Mouse (Mus musculus): ENCODE data around the gene Rpl36. TPM values are rescaled to one million over a fixed set of nuclear protein-coding genes. Genes with fewer than 3 reads are reported as not detected.

Gene Rpl36
- 845 and 964 TPM in 2 replicates for total RNA-seq (2021)
- long read RNA-seq, experiment 1, transcript Rpl36-201 (4 exons, 383 nt): major isoform, 244 of 281 reads
- long read RNA-seq, experiment 1, partial matches to known transcripts: 34 of 281 reads
- long read RNA-seq, experiment 1, other reads (novel, unspliced or antisense): 3 of 281 reads
- long read RNA-seq, experiment 2, transcript Rpl36-201 (4 exons, 383 nt): major isoform, 262 of 295 reads
- long read RNA-seq, experiment 2, partial matches to known transcripts: 28 of 295 reads
- long read RNA-seq, experiment 2, other reads (novel, unspliced or antisense): 5 of 295 reads

GRCm38 (mm10) chr17:56613236-56613844 is at the start of gene Rpl36:
TSS of gene Rpl36 (plus strand) at chr17:56613416.
- DNase-seq: peak; percentile 97

GRCm38 (mm10) chr17:56566293-56566692 is 46.9 kb upstream of the Rpl36 start:
- peak; percentile 35 for DNase-seq

GRCm38 (mm10) chr17:56566918-56567317 is 46.3 kb upstream of the Rpl36 start:
- peak; percentile 37 for DNase-seq

GRCm38 (mm10) chr17:56567370-56567769 is 45.8 kb upstream of the Rpl36 start:
- DNase-seq: peak; percentile 40

GRCm38 (mm10) chr17:56570287-56570686 is 42.9 kb upstream of the Rpl36 start:
- no peak for DNase-seq

- DNase-seq: no peak
Observed at GRCm38 (mm10) chr17:56572154-56572553, 41.1 kb upstream of the Rpl36 start.

GRCm38 (mm10) chr17:56572939-56573338 is 40.3 kb upstream of the Rpl36 start:
- DNase-seq: peak; percentile 4

- no peak for DNase-seq
Observed at GRCm38 (mm10) chr17:56583071-56583470, 30.1 kb upstream of the Rpl36 start.

GRCm38 (mm10) chr17:56583611-56584256 is 29.5 kb upstream of the Rpl36 start:
- DNase-seq: peak; percentile 83

GRCm38 (mm10) chr17:56584257-56585130 is 28.7 kb upstream of the Rpl36 start, which contains the start of the genes Safb2 and Safb:
TSS of gene Safb2 (minus strand) at chr17:56584585.
TSS of gene Safb (plus strand) at chr17:56584825.
- DNase-seq: peak; percentile 99

- peak; percentile 65 for DNase-seq
Observed at GRCm38 (mm10) chr17:56585171-56585821, 27.9 kb upstream of the Rpl36 start.

GRCm38 (mm10) chr17:56587773-56588172 is 25.4 kb upstream of the Rpl36 start:
- DNase-seq: no peak

- no peak for DNase-seq
Observed at GRCm38 (mm10) chr17:56588921-56589320, 24.3 kb upstream of the Rpl36 start.

GRCm38 (mm10) chr17:56592553-56592952 is 20.7 kb upstream of the Rpl36 start:
- no peak for DNase-seq

GRCm38 (mm10) chr17:56593527-56594271 is 19.5 kb upstream of the Rpl36 start:
- DNase-seq: no peak

- peak; percentile 52 for DNase-seq
Observed at GRCm38 (mm10) chr17:56603186-56604069, 9.8 kb upstream of the Rpl36 start.

- DNase-seq: no peak
Observed at GRCm38 (mm10) chr17:56604070-56604380, 9.2 kb upstream of the Rpl36 start.

- DNase-seq: no peak
Observed at GRCm38 (mm10) chr17:56604422-56604821, 8.8 kb upstream of the Rpl36 start.

GRCm38 (mm10) chr17:56605431-56605830 is 7.8 kb upstream of the Rpl36 start:
- DNase-seq: no peak

- DNase-seq: no peak
Observed at GRCm38 (mm10) chr17:56607521-56608062, 5.6 kb upstream of the Rpl36 start.

Measured in adrenal gland, postnatal 14 days (tissue).